Mouse (Mus musculus) G1E-ER4 (cell line): ENCODE data around the gene Ubxn1. TPM values are rescaled to one million over a fixed set of nuclear protein-coding genes. Genes with fewer than 3 reads are reported as not detected.

ENCODE experiments used
- GATA1 ChIP-seq: IDR thresholded peaks from one replicate; pipeline ENCODE4 v1.8.0; 2012; ENCODE audit warnings: low read length, inconsistent platforms
- polyA plus RNA-seq: library from polyadenylated mRNA; stranded (reverse); fragments of >175 nt; gene quantifications from 2 replicates; pipeline ENCODE4 v1.2.3, GENCODE M21; 2012

The Ubxn1 gene
- polyA plus RNA-seq, 1 experiment = 262 TPM

DNA sequence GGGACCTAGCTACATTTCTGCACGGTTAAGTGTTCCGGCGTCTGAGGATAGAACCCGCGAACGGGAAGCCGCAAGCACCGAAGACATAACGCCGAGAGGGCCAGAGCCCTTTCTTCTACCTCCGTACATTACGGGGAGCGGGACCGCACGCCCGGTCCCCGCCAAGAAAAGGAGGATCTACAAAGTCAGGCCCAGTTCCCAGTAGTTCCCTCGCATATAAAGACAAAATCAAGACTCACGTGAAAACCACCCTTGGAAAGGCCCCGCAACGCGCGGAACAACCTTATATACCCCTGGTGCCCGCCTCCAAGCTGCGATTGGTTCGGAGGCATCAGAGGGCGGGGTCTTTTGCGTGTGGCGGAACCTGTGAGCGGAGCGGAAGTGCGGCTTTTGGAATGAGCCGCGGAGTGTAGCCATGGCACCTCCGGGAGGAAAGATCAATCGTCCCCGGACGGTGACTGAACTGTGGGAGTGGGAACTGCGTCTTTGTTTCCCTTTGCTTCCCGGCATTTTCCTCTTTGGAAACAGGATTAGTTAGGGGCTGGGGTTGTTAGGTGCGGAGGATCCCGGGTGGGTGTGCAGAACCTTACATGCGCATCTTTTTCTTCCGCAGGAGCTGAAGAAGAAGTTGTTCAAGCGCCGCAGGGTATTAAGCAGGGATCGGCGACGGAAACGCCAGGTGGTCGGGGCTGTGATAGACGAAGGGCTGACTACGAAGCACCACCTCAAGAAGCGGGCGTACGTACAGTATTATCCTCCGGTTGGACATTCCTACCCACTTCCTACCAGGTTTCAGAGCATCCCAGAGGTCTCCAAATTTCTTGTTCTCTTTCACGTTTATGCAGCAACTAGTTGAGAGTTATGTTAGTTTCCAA, 17.5 kb downstream of the Ubxn1 start, which contains the start of the genes 1810009A15Rik and Gm49416:
Gene 1810009A15Rik (plus strand): TSS at position 343 of the 875 bp plus-strand sequence.
Gene Gm49416 (plus strand): TSS at position 416 of the 875 bp plus-strand sequence.
- no peak for TF ChIP-seq GATA1

GRCm38 (mm10) chr19:8892829-8893766, 21.8 kb downstream of the Ubxn1 start, which contains the start of gene Ints5:
TSS of gene Ints5 (plus strand) at chr19:8893005.
- TF ChIP-seq GATA1 = no peak

GRCm38 (mm10) chr19:8895397-8895960, 24.2 kb downstream of the Ubxn1 start:
- no peak for TF ChIP-seq GATA1

DNA sequence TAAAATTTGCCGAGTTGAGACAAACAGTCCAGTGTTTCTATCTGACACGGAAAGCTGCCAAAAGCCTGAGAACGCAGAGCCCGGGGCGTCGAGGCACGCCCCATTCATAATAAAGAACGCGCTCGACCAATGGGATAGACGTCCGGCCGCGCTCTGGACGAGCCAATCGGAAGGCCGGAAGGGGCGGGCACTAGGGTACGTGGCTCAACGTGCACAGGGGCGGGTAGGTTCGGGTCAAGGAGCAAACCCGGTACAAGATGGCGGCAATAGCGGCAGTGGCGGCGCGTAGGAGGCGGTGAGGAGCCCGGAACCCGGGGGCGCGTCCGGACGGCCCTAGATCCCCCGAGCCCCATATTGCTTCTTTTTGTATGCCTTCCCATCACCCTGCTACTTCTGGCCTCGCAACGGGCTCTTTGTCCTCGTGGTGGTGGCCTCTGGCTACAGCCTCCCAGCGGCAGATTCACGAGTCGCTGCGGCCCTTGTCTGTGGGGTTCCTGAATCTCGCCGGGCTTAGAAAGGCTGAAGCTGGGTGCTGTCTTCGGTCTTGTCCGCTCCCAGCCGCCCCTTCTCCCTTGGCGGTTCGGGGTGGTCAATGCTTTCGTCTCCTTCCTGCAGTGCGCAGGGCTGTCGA, 26.7 kb downstream of the Ubxn1 start, which contains the start of gene Ganab:
Gene Ganab (plus strand): TSS at position 207 of the 631 bp plus-strand sequence.
- TF ChIP-seq GATA1 = no peak

- TF ChIP-seq GATA1 = no peak
These were observed 27.3 kb downstream of the Ubxn1 start for GRCm38 (mm10) chr19:8898576-8898975.

- TF ChIP-seq GATA1 = no peak
These were observed 27.8 kb downstream of the Ubxn1 start for GRCm38 (mm10) chr19:8899079-8899478.

DNA sequence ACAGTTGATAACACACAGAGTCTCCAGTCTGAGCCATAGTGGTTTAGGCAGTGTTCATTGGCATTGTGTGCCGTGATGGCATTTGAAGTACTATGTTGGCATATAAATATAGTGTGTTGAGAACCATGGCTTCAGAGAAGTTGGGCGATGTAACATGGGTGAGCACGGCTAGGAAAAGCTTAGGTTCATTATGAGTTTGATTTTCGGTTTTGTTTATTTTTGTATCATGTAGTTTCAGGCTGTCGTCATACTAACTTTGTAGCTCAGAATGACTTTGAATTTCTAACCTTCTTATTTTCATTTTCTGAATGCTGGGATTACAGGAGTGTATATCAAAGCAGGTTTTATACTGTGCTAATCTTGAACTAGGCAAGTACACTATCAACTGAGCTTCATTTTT, 32.1 kb downstream of the Ubxn1 start:
- TF ChIP-seq GATA1 = no peak

- TF ChIP-seq GATA1 = no peak
These were observed 37.2 kb downstream of the Ubxn1 start for GRCm38 (mm10) chr19:8908531-8908930.

DNA sequence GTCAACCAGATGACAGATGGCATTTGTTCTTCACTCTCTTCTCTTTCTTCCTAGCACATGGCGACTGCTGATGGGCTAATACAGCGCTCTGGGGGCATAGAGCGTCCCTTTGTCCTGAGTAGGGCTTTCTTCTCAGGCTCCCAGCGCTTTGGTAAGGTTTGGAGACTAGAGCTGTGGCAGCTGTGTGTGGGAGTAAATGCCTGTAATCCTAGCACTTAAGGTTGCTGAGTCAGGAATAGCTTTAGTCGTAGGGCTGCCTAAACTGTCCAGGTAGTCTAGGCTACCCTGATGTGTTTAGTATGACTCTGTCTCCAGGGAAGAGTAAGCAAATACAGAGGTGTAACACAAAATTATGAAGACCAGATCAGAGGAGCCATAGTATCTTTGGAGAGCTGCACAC, 40.5 kb downstream of the Ubxn1 start:
- TF ChIP-seq GATA1 = no peak

- no peak for TF ChIP-seq GATA1
These were observed 42.9 kb downstream of the Ubxn1 start for GRCm38 (mm10) chr19:8914212-8914611.

- TF ChIP-seq GATA1 = no peak
These were observed 47.7 kb downstream of the Ubxn1 start for GRCm38 (mm10) chr19:8919000-8919399.

GRCm38 (mm10) chr19:8919684-8920072, 48.4 kb downstream of the Ubxn1 start:
- TF ChIP-seq GATA1 = no peak

GRCm38 (mm10) chr19:8920073-8920736, 48.9 kb downstream of the Ubxn1 start, which contains the start of gene B3gat3:
TSS of gene B3gat3 (plus strand) at chr19:8920374.
- no peak for TF ChIP-seq GATA1

GRCm38 (mm10) chr19:8920836-8921291, 49.6 kb downstream of the Ubxn1 start:
- no peak for TF ChIP-seq GATA1
